Mouse (Mus musculus): Measurements from ENCODE around the gene Rho. TPM values are rescaled to one million over a fixed set of nuclear protein-coding genes. Genes with fewer than 3 reads are reported as not detected.
A peak's percentile ranks its signal among the peaks of the same experiment; 100 is the strongest.

Gene Rho
- polyA plus RNA-seq, 1 experiment from 2014 or later: 0.31 TPM

- H3K27ac ChIP-seq: no peak overlapping the region
- no peak for DNase-seq (ENCODE audit: low spot score)
- 95% methylated on average over 5 of the region's 5 CpGs for WGBS
Measured at GRCm38 (mm10) chr6:115919876-115920275, 11.7 kb upstream of the Rho start.

GRCm38 (mm10) chr6:115924829-115925228, 6.7 kb upstream of the Rho start:
- no peak for DNase-seq (ENCODE audit: low spot score)
- H3K4me1 ChIP-seq: peaks cover 57% of the 10 kb centered on the region
- 36% methylated on average over 6 of the region's 6 CpGs for WGBS
- peaks cover 7% of the 10 kb centered on the region for H3K36me3 ChIP-seq
- H3K9me3 ChIP-seq (replicated peaks): no peaks in the 10 kb centered on the region
- H3K4me3 ChIP-seq: no peak overlapping the region
- H3K27ac ChIP-seq: 0 out of 2 replicates have a peak overlapping the region, but pooled peaks have one; percentile 65
- H3K27me3 ChIP-seq (ENCODE audit: low read depth, poor library complexity, severe bottlenecking): no peaks in the 10 kb centered on the region

More at GRCm38 (mm10) chr6:115919876-115920275, 11.7 kb upstream of the Rho start:
- Histone ChIP-seq H3K27me3 (ENCODE audit: low read depth, poor library complexity, severe bottlenecking) (no peaks in the 10 kb centered on the region), H3K9me3 (replicated peaks) (no peaks in the 10 kb centered on the region), H3K4me1 (peaks cover 16% of the 10 kb centered on the region), H3K36me3 (peaks cover 23% of the 10 kb centered on the region), H3K4me3 (no peak overlapping the region)

GRCm38 (mm10) chr6:115926416-115926815, 5.1 kb upstream of the Rho start:
- Histone ChIP-seq H3K27ac (peak overlapping the region; percentile 65), H3K4me3 (no peak overlapping the region; the same call in 1 of the 2 replicates), H3K9me3 (replicated peaks) (no peaks in the 10 kb centered on the region), H3K36me3 (no peaks in the 10 kb centered on the region), H3K4me1 (peaks cover 69% of the 10 kb centered on the region), H3K27me3 (ENCODE audit: low read depth, poor library complexity, severe bottlenecking) (no peaks in the 10 kb centered on the region)
- WGBS: 51% methylated on average over 10 of the region's 10 CpGs
- DNase-seq (ENCODE audit: low spot score): no peak

- WGBS: 83% methylated on average over 10 of the region's 10 CpGs
- H3K27ac ChIP-seq: peak overlapping the region; percentile 72
Measured at GRCm38 (mm10) chr6:115927292-115928242, 4.0 kb upstream of the Rho start.

GRCm38 (mm10) chr6:115930018-115930417, 1.5 kb upstream of the Rho start:
- Histone ChIP-seq H3K36me3 (no peaks in the 10 kb centered on the region), H3K27ac (peak overlapping the region; percentile 65), H3K4me3 (no peak overlapping the region), H3K27me3 (ENCODE audit: low read depth, poor library complexity, severe bottlenecking) (no peaks in the 10 kb centered on the region), H3K4me1 (peaks cover 57% of the 10 kb centered on the region), H3K9me3 (replicated peaks) (no peaks in the 10 kb centered on the region)
- 54% methylated on average over 5 of the region's 5 CpGs for WGBS
- DNase-seq (ENCODE audit: low spot score): no peak

More at GRCm38 (mm10) chr6:115927292-115928242, 4.0 kb upstream of the Rho start:
- H3K36me3 ChIP-seq: no peaks in the 10 kb centered on the region
- H3K4me3 ChIP-seq: no peak overlapping the region
- no peaks in the 10 kb centered on the region for H3K27me3 ChIP-seq (ENCODE audit: low read depth, poor library complexity, severe bottlenecking)
- peaks cover 69% of the 10 kb centered on the region for H3K4me1 ChIP-seq
- no peaks in the 10 kb centered on the region for H3K9me3 ChIP-seq (replicated peaks)
- DNase-seq (ENCODE audit: low spot score): no peak

- 94% methylated on average over 3 of the region's 3 CpGs for WGBS
- H3K27me3 ChIP-seq (ENCODE audit: low read depth, poor library complexity, severe bottlenecking): no peaks in the 10 kb centered on the region
- no peak for DNase-seq (ENCODE audit: low spot score)
- no peak overlapping the region for H3K27ac ChIP-seq
- no peaks in the 10 kb centered on the region for H3K9me3 ChIP-seq (replicated peaks)
- no peak overlapping the region for H3K4me3 ChIP-seq
- peaks cover 33% of the 10 kb centered on the region for H3K4me1 ChIP-seq
- H3K36me3 ChIP-seq: no peaks in the 10 kb centered on the region
Measured at GRCm38 (mm10) chr6:115932391-115932790, 843 bp downstream of the Rho start.

- Histone ChIP-seq H3K27ac (0 out of 2 replicates have a peak overlapping the region, but pooled peaks have one; percentile 2), H3K36me3 (no peaks in the 10 kb centered on the region), H3K4me1 (peaks cover 5% of the 10 kb centered on the region), H3K4me3 (no peak overlapping the region), H3K9me3 (replicated peaks) (no peaks in the 10 kb centered on the region), H3K27me3 (ENCODE audit: low read depth, poor library complexity, severe bottlenecking) (no peaks in the 10 kb centered on the region)
- 88% methylated on average over 8 of the region's 8 CpGs for WGBS
- no peak for DNase-seq (ENCODE audit: low spot score)
Measured at GRCm38 (mm10) chr6:115935544-115935943, 4.0 kb downstream of the Rho start.

- Histone ChIP-seq H3K27me3 (ENCODE audit: low read depth, poor library complexity, severe bottlenecking) (peaks cover 4% of the 10 kb centered on the region; the same call in 1 of the 2 replicates), H3K27ac (no peak overlapping the region), H3K4me3 (no peak overlapping the region), H3K9me3 (replicated peaks) (no peaks in the 10 kb centered on the region), H3K4me1 (peaks cover 11% of the 10 kb centered on the region), H3K36me3 (no peaks in the 10 kb centered on the region)
- DNase-seq (ENCODE audit: low spot score): no peak
- 95% methylated on average over 2 of the region's 2 CpGs for WGBS
Measured at GRCm38 (mm10) chr6:115938011-115938410, 6.5 kb downstream of the Rho start.

- Histone ChIP-seq H3K9me3 (replicated peaks) (no peaks in the 10 kb centered on the region), H3K27me3 (ENCODE audit: low read depth, poor library complexity, severe bottlenecking) (peaks cover 4% of the 10 kb centered on the region; the same call in 1 of the 2 replicates), H3K27ac (no peak overlapping the region), H3K4me3 (no peak overlapping the region), H3K4me1 (peaks cover 11% of the 10 kb centered on the region), H3K36me3 (no peaks in the 10 kb centered on the region)
- DNase-seq (ENCODE audit: low spot score): no peak
- WGBS: 77% methylated on average over 1 of the region's 1 CpGs
Measured at GRCm38 (mm10) chr6:115938798-115939197, 7.2 kb downstream of the Rho start.

- WGBS: 88% methylated on average over 1 of the region's 1 CpGs
- Histone ChIP-seq H3K27me3 (ENCODE audit: low read depth, poor library complexity, severe bottlenecking) (peaks cover 4% of the 10 kb centered on the region; the same call in 1 of the 2 replicates), H3K4me3 (no peak overlapping the region), H3K27ac (no peak overlapping the region), H3K4me1 (peaks cover 11% of the 10 kb centered on the region), H3K36me3 (no peaks in the 10 kb centered on the region), H3K9me3 (replicated peaks) (no peaks in the 10 kb centered on the region)
- DNase-seq (ENCODE audit: low spot score): no peak
Measured at GRCm38 (mm10) chr6:115940603-115941002, 9.1 kb downstream of the Rho start.

GRCm38 (mm10) chr6:115941128-115941527, 9.6 kb downstream of the Rho start:
- DNase-seq (ENCODE audit: low spot score): no peak
- WGBS: 9% methylated on average over 8 of the region's 12 CpGs
- peaks cover 11% of the 10 kb centered on the region for H3K4me1 ChIP-seq

GRCm38 (mm10) chr6:115943498-115944427, 12.2 kb downstream of the Rho start:
- Histone ChIP-seq H3K4me3 (no peak overlapping the region), H3K9me3 (replicated peaks) (no peaks in the 10 kb centered on the region), H3K4me1 (peaks cover 17% of the 10 kb centered on the region), H3K36me3 (no peaks in the 10 kb centered on the region), H3K27me3 (ENCODE audit: low read depth, poor library complexity, severe bottlenecking) (peaks cover 4% of the 10 kb centered on the region; the same call in 1 of the 2 replicates), H3K27ac (no peak overlapping the region)
- 79% methylated on average over 9 of the region's 9 CpGs for WGBS
- no peak for DNase-seq (ENCODE audit: low spot score)

More at GRCm38 (mm10) chr6:115941128-115941527, 9.6 kb downstream of the Rho start:
- Histone ChIP-seq H3K4me3 (no peak overlapping the region), H3K27me3 (ENCODE audit: low read depth, poor library complexity, severe bottlenecking) (peaks cover 4% of the 10 kb centered on the region; the same call in 1 of the 2 replicates), H3K9me3 (replicated peaks) (no peaks in the 10 kb centered on the region), H3K27ac (no peak overlapping the region), H3K36me3 (no peaks in the 10 kb centered on the region)

Data from limb, embryonic 10.5 days (tissue).